Mouse (Mus musculus) liver, postnatal 0 days (tissue): Measurements from ENCODE around the gene Pgm5.

Experiments used
- CTCF ChIP-seq: sonication (generic); IDR thresholded peaks from 2 replicates; pipeline ENCODE4 v1.5.1; 2016; ENCODE audit warnings: antibody characterized with exemption, low read depth
- EP300 ChIP-seq: IDR thresholded peaks from 2 replicates; pipeline ENCODE4 v1.6.1; 2016; ENCODE audit warnings: antibody characterized with exemption, low read depth, mild to moderate bottlenecking

DNA sequence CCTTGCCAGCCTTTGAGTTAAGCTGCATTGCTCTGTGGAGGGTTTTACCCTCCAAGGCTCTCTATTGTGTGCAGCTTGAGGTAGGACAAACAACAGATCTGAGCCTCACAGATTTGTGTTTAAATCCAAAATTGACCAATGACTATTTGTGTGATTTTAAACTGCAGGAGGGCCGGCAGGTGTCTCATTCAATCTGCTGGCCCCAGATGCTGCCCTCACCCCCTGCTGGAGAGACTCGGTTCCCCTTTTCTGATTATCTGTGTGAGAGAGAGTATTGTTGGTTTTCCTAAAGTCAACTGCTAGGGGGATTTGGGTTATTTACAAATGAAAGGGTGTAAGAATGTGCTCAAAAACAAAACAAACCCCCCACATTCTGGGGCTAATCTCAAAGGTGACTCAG is 40.6 kb upstream of the Pgm5 start:
- peak; percentile 24; the same call in 1 of the 2 replicates for TF ChIP-seq CTCF
- TF ChIP-seq EP300, result no peak
